Mouse (Mus musculus) lung, embryonic 15.5 days (tissue): ENCODE data around the gene Gch1. TPM values are rescaled to one million over a fixed set of nuclear protein-coding genes. Genes with fewer than 3 reads are reported as not detected.

Experiments used
- ATAC-seq: fragments of 200-750 bp; cut with Nextera tagmentation; 2 replicates; pipeline ENCODE4 v1.8.0; 2017; ENCODE audit warnings: moderate number of reproducible peaks, borderline replicate concordance; ENCODE audit not compliant: low FRiP score, low TSS enrichment; ENCODE audit errors: extremely low read depth
- H3K27ac ChIP-seq: fragments of 300-500 bp; sonication (generic); 2 replicates; pipeline ENCODE4 v1.5.1; 2015; ENCODE audit warnings: moderate library complexity, mild to moderate bottlenecking, inconsistent platforms
- H3K27me3 ChIP-seq: fragments of 300-500 bp; sonication (generic); 2 replicates; pipeline ENCODE4 v1.6.1; 2015; ENCODE audit warnings: inconsistent platforms
- H3K36me3 ChIP-seq: fragments of 300-500 bp; sonication (generic); 2 replicates; pipeline ENCODE4 v1.6.1; 2015; ENCODE audit warnings: inconsistent platforms
- H3K4me1 ChIP-seq: fragments of 300-500 bp; sonication (generic); 2 replicates; pipeline ENCODE4 v1.6.1; 2015; ENCODE audit warnings: inconsistent platforms
- H3K4me2 ChIP-seq: fragments of 300-500 bp; sonication (generic); 2 replicates; pipeline ENCODE4 v1.6.1; 2015; ENCODE audit warnings: inconsistent platforms, mild to moderate bottlenecking, moderate library complexity
- H3K4me3 ChIP-seq: fragments of 300-500 bp; sonication (generic); 2 replicates; pipeline ENCODE4 v1.5.1; 2015; ENCODE audit warnings: mild to moderate bottlenecking, inconsistent platforms
- H3K9ac ChIP-seq: fragments of 300-500 bp; sonication (generic); 2 replicates; pipeline ENCODE4 v1.6.1; 2015; ENCODE audit warnings: inconsistent platforms
- H3K9me3 ChIP-seq: fragments of 300-500 bp; sonication (generic); 2 replicates; pipeline ENCODE4 v1.6.1; 2016; ENCODE audit warnings: inconsistent platforms
- WGBS: fragments of 180-500 bp; shearing (Covaris S2); methylation state at CpG from one replicate; pipeline ENCODE4 v1.1.7; 2015; 5-methylcytosine and 5-hydroxymethylcytosine counted together
- polyA plus RNA-seq: library from polyadenylated mRNA; unstranded; fragments of >200 nt; fragmentation: Nextera tagmentation; extraction: Ambion mirVana; gene quantifications from 2 replicates; pipeline ENCODE4 v1.2.1, GENCODE M21; 2015

Gene Gch1
- polyA plus RNA-seq, 1 experiment from 2014 or later, result 5.3 TPM

GRCm38 (mm10) chr14:47221567-47221966, 32.4 kb upstream of the Gch1 start:
- no peak overlapping the region for H3K27ac ChIP-seq
- ATAC-seq, result no peak
- no peak overlapping the region for H3K9ac ChIP-seq
- H3K9me3 ChIP-seq, result no peaks in the 10 kb centered on the region
- no peak overlapping the region for H3K4me2 ChIP-seq
- H3K4me3 ChIP-seq, result no peak overlapping the region
- H3K27me3 ChIP-seq, result no peaks in the 10 kb centered on the region
- H3K4me1 ChIP-seq, result no peaks in the 10 kb centered on the region
- 77% methylated on average over 11 of the region's 11 CpGs for WGBS
- no peaks in the 10 kb centered on the region for H3K36me3 ChIP-seq

DNA sequence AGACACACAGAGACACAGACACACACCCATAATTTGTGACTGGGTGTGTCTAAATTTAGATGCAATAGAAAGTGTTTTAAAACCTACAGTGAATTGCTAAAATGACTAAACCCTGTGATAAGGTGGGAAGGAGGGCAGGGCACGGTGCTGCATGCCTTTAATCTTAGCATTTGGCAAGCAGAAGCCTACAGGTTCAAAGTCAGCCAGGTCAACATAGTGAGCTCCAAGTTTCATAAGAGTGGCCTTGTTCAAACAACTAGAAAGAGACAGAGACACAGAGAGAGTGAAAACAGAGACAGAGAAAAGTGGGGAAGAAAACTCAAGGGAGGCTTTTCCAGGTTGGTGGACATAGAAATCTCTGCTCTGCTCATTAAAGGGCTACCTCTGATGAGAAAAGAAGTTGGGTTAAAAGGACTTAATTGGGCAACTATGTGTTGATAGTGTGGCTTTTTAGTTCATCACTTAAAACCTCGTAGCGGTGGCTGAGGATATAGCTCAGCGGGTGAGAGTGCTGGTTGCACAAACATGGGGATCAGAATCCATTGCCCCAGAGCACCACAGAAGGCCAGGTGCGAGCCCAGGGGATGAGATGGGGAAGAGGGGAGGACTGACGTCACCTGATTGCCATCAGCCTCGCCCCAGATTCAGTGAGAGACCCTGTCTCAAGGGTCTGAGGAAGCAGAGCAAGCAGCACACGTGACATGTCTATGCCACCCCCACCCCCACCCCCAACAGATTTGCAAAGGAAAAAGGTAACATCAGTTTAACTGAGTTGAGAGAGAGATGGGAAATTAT, 31.2 kb upstream of the Gch1 start:
- no peaks in the 10 kb centered on the region for H3K27me3 ChIP-seq
- 75% methylated on average over 8 of the region's 8 CpGs for WGBS
- no peak for ATAC-seq
- no peaks in the 10 kb centered on the region for H3K9me3 ChIP-seq
- H3K36me3 ChIP-seq, result no peaks in the 10 kb centered on the region
- no peak overlapping the region for H3K9ac ChIP-seq
- no peak overlapping the region for H3K4me3 ChIP-seq
- no peak overlapping the region for H3K27ac ChIP-seq
- no peaks in the 10 kb centered on the region for H3K4me1 ChIP-seq
- H3K4me2 ChIP-seq, result no peak overlapping the region

DNA sequence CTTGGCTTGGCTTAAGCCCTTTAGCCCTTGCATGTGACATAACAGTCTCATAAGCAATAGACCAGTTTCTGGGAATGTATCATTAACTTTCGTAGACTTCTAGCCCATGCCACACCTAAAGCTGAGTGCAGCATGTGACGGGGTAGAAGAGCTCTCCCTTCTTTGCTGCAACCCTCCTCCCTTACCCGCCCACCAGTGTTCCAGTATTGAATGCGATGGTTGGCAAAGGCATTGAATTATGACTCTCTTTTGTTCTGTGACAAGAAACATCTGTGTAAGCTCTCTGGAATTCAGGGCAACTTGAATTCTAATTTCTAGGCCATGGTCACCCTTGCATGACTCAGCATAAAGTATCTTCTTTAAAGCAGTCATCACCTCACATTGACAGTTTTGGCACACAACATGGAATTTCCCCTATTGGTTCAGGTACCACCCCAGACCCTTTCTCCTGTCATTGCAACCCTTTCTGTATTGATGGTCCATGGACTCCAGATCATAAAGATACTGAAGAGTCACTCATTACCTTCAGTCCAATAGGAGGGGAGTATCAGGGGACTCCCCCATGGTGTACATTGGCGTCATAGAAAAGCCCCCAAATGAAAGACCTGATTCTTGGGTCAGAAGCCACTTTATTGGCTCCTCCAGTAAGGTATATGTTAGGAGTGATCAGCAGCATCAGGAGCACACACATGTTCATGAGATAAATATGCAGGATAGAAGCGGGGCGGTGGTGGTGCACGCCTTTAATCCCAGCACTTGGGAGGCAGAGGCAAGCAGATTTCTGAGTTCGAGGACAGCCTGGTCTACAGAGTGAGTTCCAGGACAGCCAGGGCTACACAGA, 29.8 kb upstream of the Gch1 start:
- no peaks in the 10 kb centered on the region for H3K9me3 ChIP-seq
- H3K36me3 ChIP-seq, result no peaks in the 10 kb centered on the region
- H3K27me3 ChIP-seq, result no peaks in the 10 kb centered on the region
- no peak for ATAC-seq
- no peak overlapping the region for H3K4me3 ChIP-seq
- H3K4me1 ChIP-seq, result no peaks in the 10 kb centered on the region
- WGBS, result 82% methylated on average over 9 of the region's 9 CpGs
- no peak overlapping the region for H3K27ac ChIP-seq
- no peak overlapping the region for H3K9ac ChIP-seq
- H3K4me2 ChIP-seq, result no peak overlapping the region

GRCm38 (mm10) chr14:47216541-47216940, 27.3 kb upstream of the Gch1 start:
- Histone ChIP-seq H3K9me3 (no peaks in the 10 kb centered on the region), H3K27ac (no peak overlapping the region), H3K9ac (no peak overlapping the region), H3K36me3 (no peaks in the 10 kb centered on the region), H3K4me3 (no peak overlapping the region), H3K4me2 (no peak overlapping the region), H3K4me1 (no peaks in the 10 kb centered on the region), H3K27me3 (no peaks in the 10 kb centered on the region)
- no peak for ATAC-seq
- WGBS, result 76% methylated on average over 2 of the region's 2 CpGs

- 75% methylated on average over 5 of the region's 5 CpGs for WGBS
Observed at GRCm38 (mm10) chr14:47214367-47214766, 25.2 kb upstream of the Gch1 start.

GRCm38 (mm10) chr14:47213305-47213704, 24.1 kb upstream of the Gch1 start:
- 76% methylated on average over 4 of the region's 4 CpGs for WGBS
- Histone ChIP-seq H3K27ac (no peak overlapping the region), H3K27me3 (no peaks in the 10 kb centered on the region), H3K4me1 (no peaks in the 10 kb centered on the region), H3K4me2 (no peak overlapping the region), H3K9ac (no peak overlapping the region), H3K36me3 (no peaks in the 10 kb centered on the region), H3K9me3 (no peaks in the 10 kb centered on the region), H3K4me3 (no peak overlapping the region)
- ATAC-seq, result no peak

More at GRCm38 (mm10) chr14:47214367-47214766, 25.2 kb upstream of the Gch1 start:
- no peaks in the 10 kb centered on the region for H3K27me3 ChIP-seq
- H3K27ac ChIP-seq, result no peak overlapping the region
- no peaks in the 10 kb centered on the region for H3K4me1 ChIP-seq
- no peaks in the 10 kb centered on the region for H3K9me3 ChIP-seq
- H3K36me3 ChIP-seq, result no peaks in the 10 kb centered on the region
- ATAC-seq, result no peak
- no peak overlapping the region for H3K4me3 ChIP-seq
- no peak overlapping the region for H3K4me2 ChIP-seq
- no peak overlapping the region for H3K9ac ChIP-seq

- no peaks in the 10 kb centered on the region for H3K36me3 ChIP-seq
- no peak for ATAC-seq
Observed at GRCm38 (mm10) chr14:47209669-47210164, 20.5 kb upstream of the Gch1 start.

GRCm38 (mm10) chr14:47208564-47209493, 19.6 kb upstream of the Gch1 start:
- Histone ChIP-seq H3K4me2 (no peak overlapping the region), H3K9ac (no peak overlapping the region), H3K36me3 (no peaks in the 10 kb centered on the region), H3K27me3 (no peaks in the 10 kb centered on the region), H3K4me3 (no peak overlapping the region), H3K4me1 (no peaks in the 10 kb centered on the region), H3K27ac (no peak overlapping the region), H3K9me3 (no peaks in the 10 kb centered on the region)
- 82% methylated on average over 12 of the region's 12 CpGs for WGBS
- ATAC-seq, result no peak

More at GRCm38 (mm10) chr14:47209669-47210164, 20.5 kb upstream of the Gch1 start:
- Histone ChIP-seq H3K4me3 (no peak overlapping the region), H3K27ac (no peak overlapping the region), H3K27me3 (no peaks in the 10 kb centered on the region), H3K4me2 (no peak overlapping the region), H3K4me1 (no peaks in the 10 kb centered on the region), H3K9ac (no peak overlapping the region), H3K9me3 (no peaks in the 10 kb centered on the region)
- WGBS, result 84% methylated on average over 4 of the region's 4 CpGs

- H3K9ac ChIP-seq, result no peak overlapping the region
- WGBS, result 85% methylated on average over 3 of the region's 3 CpGs
- ATAC-seq, result no peak
- H3K4me1 ChIP-seq, result no peaks in the 10 kb centered on the region
- H3K4me3 ChIP-seq, result no peak overlapping the region
- no peaks in the 10 kb centered on the region for H3K36me3 ChIP-seq
- H3K9me3 ChIP-seq, result no peaks in the 10 kb centered on the region
- H3K4me2 ChIP-seq, result no peak overlapping the region
- H3K27ac ChIP-seq, result no peak overlapping the region
- H3K27me3 ChIP-seq, result no peaks in the 10 kb centered on the region
Observed at GRCm38 (mm10) chr14:47206601-47207000, 17.4 kb upstream of the Gch1 start.

GRCm38 (mm10) chr14:47205270-47205972, 16.2 kb upstream of the Gch1 start:
- 83% methylated on average over 5 of the region's 5 CpGs for WGBS
- H3K4me1 ChIP-seq, result no peaks in the 10 kb centered on the region
- H3K4me2 ChIP-seq, result no peak overlapping the region
- no peak overlapping the region for H3K27ac ChIP-seq
- H3K9ac ChIP-seq, result no peak overlapping the region
- no peaks in the 10 kb centered on the region for H3K27me3 ChIP-seq
- H3K9me3 ChIP-seq, result no peaks in the 10 kb centered on the region
- no peak for ATAC-seq
- no peaks in the 10 kb centered on the region for H3K36me3 ChIP-seq
- no peak overlapping the region for H3K4me3 ChIP-seq

- no peak for ATAC-seq
- no peak overlapping the region for H3K4me3 ChIP-seq
- H3K27me3 ChIP-seq, result no peaks in the 10 kb centered on the region
- H3K36me3 ChIP-seq, result no peaks in the 10 kb centered on the region
- no peaks in the 10 kb centered on the region for H3K9me3 ChIP-seq
- no peak overlapping the region for H3K4me2 ChIP-seq
- H3K4me1 ChIP-seq, result no peaks in the 10 kb centered on the region
- WGBS, result 77% methylated on average over 3 of the region's 3 CpGs
- no peak overlapping the region for H3K27ac ChIP-seq
- H3K9ac ChIP-seq, result no peak overlapping the region
Observed at GRCm38 (mm10) chr14:47197340-47197739, 8.1 kb upstream of the Gch1 start.
